Mouse (Mus musculus): ENCODE measurements at regions not wholly inside any gene's neighbourhood (a gene's known extent, or its start where the extent isn't known, plus 50 kb on each side); places are given as distances from the start of the nearest gene placed in this dataset.

GRCm38 (mm10) chr16:55612001-55612400, 226.7 kb downstream of the Nfkbiz start:
- no peaks in the 10 kb centered on the region for H3K27me3 ChIP-seq (ENCODE audit: insufficient read depth, low read length)
- no peak overlapping the region for H3K9ac ChIP-seq
- H3K4me3 ChIP-seq (ENCODE audit: low read depth, low read length): no peak overlapping the region
- no peak overlapping the region for H3K4me2 ChIP-seq (ENCODE audit: low read depth)
- ATAC-seq (no peak), DNase-seq (no peak)
- no peaks in the 10 kb centered on the region for H3K9me3 ChIP-seq (ENCODE audit: low read length)
- no peak overlapping the region for H3K27ac ChIP-seq (ENCODE audit: low read depth, low read length)
- WGBS: 89% methylated on average over 5 of the region's 5 CpGs
- no peaks in the 10 kb centered on the region for H3K4me1 ChIP-seq (ENCODE audit: insufficient read depth)
- TF ChIP-seq CTCF (IDR thresholded peaks at IDR 0.05; ENCODE audit: low read depth): no peak
- no peaks in the 10 kb centered on the region for H3K36me3 ChIP-seq (ENCODE audit: insufficient read depth)

- no peaks in the 10 kb centered on the region for H3K36me3 ChIP-seq (ENCODE audit: insufficient read depth)
- H3K9me3 ChIP-seq (ENCODE audit: low read length): no peaks in the 10 kb centered on the region
- H3K4me3 ChIP-seq (ENCODE audit: low read depth, low read length): no peak overlapping the region
- H3K9ac ChIP-seq: no peak overlapping the region
- H3K4me1 ChIP-seq (ENCODE audit: insufficient read depth): no peaks in the 10 kb centered on the region
- no peak overlapping the region for H3K4me2 ChIP-seq (ENCODE audit: low read depth)
- no peak overlapping the region for H3K27ac ChIP-seq (ENCODE audit: low read depth, low read length)
- no peak for ATAC-seq
- TF ChIP-seq CTCF (IDR thresholded peaks at IDR 0.05; ENCODE audit: low read depth): no peak
- no peak for DNase-seq
- 87% methylated on average over 3 of the region's 3 CpGs for WGBS
- H3K27me3 ChIP-seq (ENCODE audit: insufficient read depth, low read length): no peaks in the 10 kb centered on the region
These were observed 227.5 kb downstream of the Nfkbiz start for GRCm38 (mm10) chr16:55611172-55611571.

- no peak for TF ChIP-seq CTCF (IDR thresholded peaks at IDR 0.05; ENCODE audit: low read depth)
- Histone ChIP-seq H3K9ac (no peak overlapping the region), H3K9me3 (ENCODE audit: low read length) (no peaks in the 10 kb centered on the region), H3K27me3 (ENCODE audit: insufficient read depth, low read length) (no peaks in the 10 kb centered on the region), H3K4me1 (ENCODE audit: insufficient read depth) (no peaks in the 10 kb centered on the region), H3K4me2 (ENCODE audit: low read depth) (no peak overlapping the region), H3K36me3 (ENCODE audit: insufficient read depth) (no peaks in the 10 kb centered on the region), H3K4me3 (ENCODE audit: low read depth, low read length) (no peak overlapping the region), H3K27ac (ENCODE audit: low read depth, low read length) (no peak overlapping the region)
- WGBS: 81% methylated on average over 3 of the region's 3 CpGs
- no peak for ATAC-seq
- no peak for DNase-seq
These were observed 230.3 kb downstream of the Nfkbiz start for GRCm38 (mm10) chr16:55608361-55608760.

- Histone ChIP-seq H3K4me2 (ENCODE audit: low read depth) (no peak overlapping the region), H3K4me1 (ENCODE audit: insufficient read depth) (no peaks in the 10 kb centered on the region), H3K4me3 (ENCODE audit: low read depth, low read length) (no peak overlapping the region), H3K36me3 (ENCODE audit: insufficient read depth) (no peaks in the 10 kb centered on the region), H3K27ac (ENCODE audit: low read depth, low read length) (no peak overlapping the region), H3K9me3 (ENCODE audit: low read length) (no peaks in the 10 kb centered on the region), H3K27me3 (ENCODE audit: insufficient read depth, low read length) (no peaks in the 10 kb centered on the region), H3K9ac (no peak overlapping the region)
- TF ChIP-seq CTCF (IDR thresholded peaks at IDR 0.05; ENCODE audit: low read depth): no peak
- 90% methylated on average over 7 of the region's 7 CpGs for WGBS
- ATAC-seq: no peak
- no peak for DNase-seq
These were observed 232.1 kb downstream of the Nfkbiz start for GRCm38 (mm10) chr16:55606447-55607239.

GRCm38 (mm10) chr16:55603611-55604010, 235.1 kb downstream of the Nfkbiz start:
- 88% methylated on average over 2 of the region's 2 CpGs for WGBS

GRCm38 (mm10) chr16:55589382-55589956, 249.2 kb downstream of the Nfkbiz start:
- no peaks in the 10 kb centered on the region for H3K36me3 ChIP-seq (ENCODE audit: insufficient read depth)
- H3K4me3 ChIP-seq (ENCODE audit: low read depth, low read length): no peak overlapping the region
- no peak overlapping the region for H3K9ac ChIP-seq
- ATAC-seq (no peak), DNase-seq (no peak)
- 91% methylated on average over 1 of the region's 1 CpGs for WGBS
- TF ChIP-seq CTCF (IDR thresholded peaks at IDR 0.05; ENCODE audit: low read depth): no peak
- no peaks in the 10 kb centered on the region for H3K27me3 ChIP-seq (ENCODE audit: insufficient read depth, low read length)
- no peak overlapping the region for H3K4me2 ChIP-seq (ENCODE audit: low read depth)
- H3K27ac ChIP-seq (ENCODE audit: low read depth, low read length): no peak overlapping the region
- no peaks in the 10 kb centered on the region for H3K4me1 ChIP-seq (ENCODE audit: insufficient read depth)
- H3K9me3 ChIP-seq (ENCODE audit: low read length): no peaks in the 10 kb centered on the region

More at GRCm38 (mm10) chr16:55603611-55604010, 235.1 kb downstream of the Nfkbiz start:
- ATAC-seq (no peak), DNase-seq (no peak)
- no peak overlapping the region for H3K27ac ChIP-seq (ENCODE audit: low read depth, low read length)
- no peaks in the 10 kb centered on the region for H3K36me3 ChIP-seq (ENCODE audit: insufficient read depth)
- no peaks in the 10 kb centered on the region for H3K9me3 ChIP-seq (ENCODE audit: low read length)
- no peaks in the 10 kb centered on the region for H3K4me1 ChIP-seq (ENCODE audit: insufficient read depth)
- TF ChIP-seq CTCF (IDR thresholded peaks at IDR 0.05; ENCODE audit: low read depth): no peak
- no peak overlapping the region for H3K4me2 ChIP-seq (ENCODE audit: low read depth)
- no peak overlapping the region for H3K4me3 ChIP-seq (ENCODE audit: low read depth, low read length)
- H3K27me3 ChIP-seq (ENCODE audit: insufficient read depth, low read length): no peaks in the 10 kb centered on the region
- no peak overlapping the region for H3K9ac ChIP-seq

GRCm38 (mm10) chr16:55587138-55587537, 251.6 kb downstream of the Nfkbiz start:
- WGBS: 93% methylated on average over 6 of the region's 6 CpGs
- Histone ChIP-seq H3K9ac (no peak overlapping the region), H3K4me1 (ENCODE audit: insufficient read depth) (no peaks in the 10 kb centered on the region), H3K36me3 (ENCODE audit: insufficient read depth) (no peaks in the 10 kb centered on the region), H3K27me3 (ENCODE audit: insufficient read depth, low read length) (no peaks in the 10 kb centered on the region), H3K4me3 (ENCODE audit: low read depth, low read length) (no peak overlapping the region), H3K9me3 (ENCODE audit: low read length) (no peaks in the 10 kb centered on the region), H3K27ac (ENCODE audit: low read depth, low read length) (no peak overlapping the region), H3K4me2 (ENCODE audit: low read depth) (no peak overlapping the region)
- no peak for TF ChIP-seq CTCF (IDR thresholded peaks at IDR 0.05; ENCODE audit: low read depth)
- ATAC-seq (no peak), DNase-seq (no peak)
